ENCODE assay signal across 17 mouse cellular contexts in genomic region chr9:109100307-109100928, GRCm38 (mm10). TPM values are rescaled to one million over a fixed set of nuclear protein-coding genes. Genes with fewer than 3 reads are reported as not detected.
DNase-seq lines count a peak whose midpoint lies in the region; ATAC-seq lines count a peak whose summit lies in the region.
"Had no signal": no experiment of that assay in that cellular context is flagged by ENCODE, and none has a peak within 500 bp of the region (broad histone marks: within the 10 kb centered on the region; RNA-seq: fewer than 3 reads in every experiment).

No protein-coding gene starts in this region.

- H3K36me3 ChIP-seq in kidney, embryonic 14.5 days (ENCODE audit: control insufficient read depth, insufficient read depth, low read length) = peaks cover 47% of the 10 kb centered on the region
- H3K36me3 ChIP-seq in neural tube, embryonic 11.5 days (ENCODE audit: control insufficient read depth, insufficient read depth, low read length) = peaks cover 17% of the 10 kb centered on the region
- H3K36me3 ChIP-seq in neural tube, embryonic 15.5 days = peaks cover 16% of the 10 kb centered on the region

- 0 out of 2 replicates have a peak overlapping the region, but pooled peaks have one; percentile 2 for H3K9ac ChIP-seq in kidney, embryonic 14.5 days (ENCODE audit: low read depth, low read length)
- H3K9ac ChIP-seq in neural tube, embryonic 11.5 days (ENCODE audit: low read length) = peak overlapping the region; percentile 14; the same call in 1 of the 2 replicates
- H3K9ac ChIP-seq in neural tube, embryonic 15.5 days (replicated peaks) = no peak overlapping the region
- H3K9ac ChIP-seq: embryonic facial prominence, embryonic 13.5 days; forebrain, postnatal 0 days; liver, embryonic 12.5 days had no signal

- no peak overlapping the region for H3K27ac ChIP-seq in kidney, embryonic 14.5 days (ENCODE audit: low read depth, low read length)
- H3K27ac ChIP-seq in neural tube, embryonic 11.5 days (ENCODE audit: low read depth, low read length) = no peak overlapping the region
- H3K27ac ChIP-seq in neural tube, embryonic 15.5 days (replicated peaks) = no peak overlapping the region
- H3K27ac ChIP-seq: embryonic facial prominence, embryonic 13.5 days; hindbrain, embryonic 10.5 days; liver, embryonic 12.5 days had no signal

- no peaks in the 10 kb centered on the region for H3K27me3 ChIP-seq in kidney, embryonic 14.5 days (ENCODE audit: control insufficient read depth, insufficient read depth, low read length)
- no peaks in the 10 kb centered on the region for H3K27me3 ChIP-seq in neural tube, embryonic 11.5 days (ENCODE audit: control insufficient read depth, insufficient read depth, low read length)
- no peaks in the 10 kb centered on the region for H3K27me3 ChIP-seq in neural tube, embryonic 15.5 days (replicated peaks)
- H3K27me3 ChIP-seq: embryonic facial prominence, embryonic 13.5 days had no signal

- intact Hi-C loops in heart, postnatal 36 days (cut with DNase I) = no loop called here

- no peak overlapping the region for H3K4me2 ChIP-seq in kidney, embryonic 14.5 days (replicated peaks; ENCODE audit: low read depth, low read length)
- H3K4me2 ChIP-seq in neural tube, embryonic 11.5 days (ENCODE audit: low read depth) = no peak overlapping the region
- H3K4me2 ChIP-seq in neural tube, embryonic 15.5 days = no peak overlapping the region
- H3K4me2 ChIP-seq: embryonic facial prominence, embryonic 13.5 days; liver, embryonic 12.5 days had no signal

- no peak overlapping the region for H3K4me3 ChIP-seq in kidney, embryonic 14.5 days (ENCODE audit: low read length)
- H3K4me3 ChIP-seq in neural tube, embryonic 11.5 days (ENCODE audit: low read depth, low read length) = no peak overlapping the region
- no peak overlapping the region for H3K4me3 ChIP-seq in neural tube, embryonic 15.5 days (replicated peaks)
- H3K4me3 ChIP-seq: embryonic facial prominence, embryonic 13.5 days; liver, embryonic 12.5 days; megakaryocyte, embryonic 14.5 days had no signal

- no peak for ATAC-seq in kidney, embryonic 14.5 days (ENCODE audit: low FRiP score, low TSS enrichment)
- ATAC-seq in neural tube, embryonic 11.5 days (ENCODE audit: insufficient read depth, low FRiP score, low TSS enrichment) = no peak
- ATAC-seq in neural tube, embryonic 15.5 days (ENCODE audit: low FRiP score) = no peak
- peak; percentile 60 for ATAC-seq in granulocyte monocyte progenitor cell, adult 5-6 weeks (replicated peaks; ENCODE audit: poor library complexity, severe bottlenecking)
- ATAC-seq: forebrain, postnatal 0 days; inflammation-experienced regulatory T-cells, adult 6 months; liver, embryonic 12.5 days had no signal

- no peaks in the 10 kb centered on the region for H3K9me3 ChIP-seq in kidney, embryonic 14.5 days (ENCODE audit: control insufficient read depth, low read length)
- no peaks in the 10 kb centered on the region for H3K9me3 ChIP-seq in neural tube, embryonic 11.5 days (ENCODE audit: control insufficient read depth, low read length)
- H3K9me3 ChIP-seq in neural tube, embryonic 15.5 days (replicated peaks) = no peaks in the 10 kb centered on the region
- H3K9me3 ChIP-seq: embryonic facial prominence, embryonic 13.5 days; hindbrain, embryonic 10.5 days; liver, embryonic 12.5 days; megakaryocyte, embryonic 14.5 days had no signal

- H3K4me1 ChIP-seq in kidney, embryonic 14.5 days (ENCODE audit: control insufficient read depth, insufficient read depth, low read length) = peaks cover 50% of the 10 kb centered on the region
- peaks cover 23% of the 10 kb centered on the region for H3K4me1 ChIP-seq in neural tube, embryonic 11.5 days (ENCODE audit: control insufficient read depth, insufficient read depth, low read length)
- H3K4me1 ChIP-seq in neural tube, embryonic 15.5 days = peaks cover 73% of the 10 kb centered on the region

- DNase-seq in heart, adult 11 months = peak; percentile 91
- no peak for DNase-seq in heart, postnatal 36 days
- DNase-seq in kidney, postnatal 4 days = no peak
- DNase-seq in neural tube, embryonic 11.5 days (ENCODE audit: low spot score) = no peak
- no peak for DNase-seq in liver
- DNase-seq: adrenal gland, postnatal 10 days; cerebellum, adult 2 months; forebrain, postnatal 0 days; kidney, postnatal 25 days had no signal

- 88% methylated on average over 20 of the region's 20 CpGs for WGBS in kidney, embryonic 14.5 days
- WGBS in neural tube, embryonic 11.5 days = 80% methylated on average over 20 of the region's 20 CpGs
- whole genome bisulfite sequencing in neural tube, embryonic 15.5 days = 85% methylated on average over 20 of the region's 20 CpGs

RNA-seq across cellular contexts. Expression of gene Plxnb1, which starts 5.2 kb away (rescaled TPM):
- 10 to 100 TPM; 16.4 to 19.1 TPM for total RNA-seq in heart, postnatal 36 days (2021)
- polyA plus RNA-seq in kidney, embryonic 14.5 days (2014; fragmentation: Nextera tagmentation; extraction: Ambion mirVana) = 10.5 and 17.0 TPM in 2 replicates
- polyA plus RNA-seq in neural tube, embryonic 11.5 days (2014; fragmentation: Nextera tagmentation; extraction: Ambion mirVana) = 18.3 and 19.1 TPM in 2 replicates
- polyA plus RNA-seq in neural tube, embryonic 15.5 days (2015; fragmentation: Nextera tagmentation; extraction: Ambion mirVana) = 11.6 and 13.7 TPM in 2 replicates
- not detected in 2 replicates for total RNA-seq in granulocyte monocyte progenitor cell, adult 5-6 weeks (2014; fragmentation: Nextera tagmentation)
- total RNA-seq in granulocyte monocyte progenitor cell, adult 5-6 weeks (2017) = not detected in 2 replicates

RNA-seq across cellular contexts. Expression of gene Tma7, which starts 18.0 kb away (rescaled TPM):
- 100 to 1,000 TPM; 241 to 249 TPM for total RNA-seq in heart, postnatal 36 days (2021)
- 687 and 868 TPM in 2 replicates for polyA plus RNA-seq in kidney, embryonic 14.5 days (2014; fragmentation: Nextera tagmentation; extraction: Ambion mirVana)
- 719 and 756 TPM in 2 replicates for polyA plus RNA-seq in neural tube, embryonic 11.5 days (2014; fragmentation: Nextera tagmentation; extraction: Ambion mirVana)
- 678 and 752 TPM in 2 replicates for polyA plus RNA-seq in neural tube, embryonic 15.5 days (2015; fragmentation: Nextera tagmentation; extraction: Ambion mirVana)
- 391 and 511 TPM in 2 replicates for total RNA-seq in granulocyte monocyte progenitor cell, adult 5-6 weeks (2014; fragmentation: Nextera tagmentation)
- total RNA-seq in granulocyte monocyte progenitor cell, adult 5-6 weeks (2017) = 153 and 178 TPM in 2 replicates

RNA-seq across cellular contexts. Expression of gene Ccdc51, which starts 18.1 kb away (rescaled TPM):
- 10 to 100 TPM; 11.7 to 12.2 TPM for total RNA-seq in heart, postnatal 36 days (2021)
- 13.5 and 14.7 TPM in 2 replicates for polyA plus RNA-seq in kidney, embryonic 14.5 days (2014; fragmentation: Nextera tagmentation; extraction: Ambion mirVana)
- polyA plus RNA-seq in neural tube, embryonic 11.5 days (2014; fragmentation: Nextera tagmentation; extraction: Ambion mirVana) = 13.4 and 15.1 TPM in 2 replicates
- polyA plus RNA-seq in neural tube, embryonic 15.5 days (2015; fragmentation: Nextera tagmentation; extraction: Ambion mirVana) = 12.2 and 13.7 TPM in 2 replicates
- 8.3 and 9.6 TPM in 2 replicates for total RNA-seq in granulocyte monocyte progenitor cell, adult 5-6 weeks (2014; fragmentation: Nextera tagmentation)
- 11.6 and 18.0 TPM in 2 replicates for total RNA-seq in granulocyte monocyte progenitor cell, adult 5-6 weeks (2017)

RNA-seq across cellular contexts. Expression of gene Atrip, which starts 26.5 kb away (rescaled TPM):
- 1 to 10 TPM; 8.0 to 8.2 TPM for total RNA-seq in heart, postnatal 36 days (2021)
- 20.5 and 30.7 TPM in 2 replicates for polyA plus RNA-seq in kidney, embryonic 14.5 days (2014; fragmentation: Nextera tagmentation; extraction: Ambion mirVana)
- 25.3 and 26.4 TPM in 2 replicates for polyA plus RNA-seq in neural tube, embryonic 11.5 days (2014; fragmentation: Nextera tagmentation; extraction: Ambion mirVana)
- polyA plus RNA-seq in neural tube, embryonic 15.5 days (2015; fragmentation: Nextera tagmentation; extraction: Ambion mirVana) = 32.8 TPM in 2 replicates
- 13.5 and 26.7 TPM in 2 replicates for total RNA-seq in granulocyte monocyte progenitor cell, adult 5-6 weeks (2014; fragmentation: Nextera tagmentation)
- total RNA-seq in granulocyte monocyte progenitor cell, adult 5-6 weeks (2017) = 22.2 and 30.6 TPM in 2 replicates

RNA-seq across cellular contexts. Expression of gene Trex1, which starts 40.9 kb away (rescaled TPM):
- 10 to 100 TPM; 14.0 to 14.7 TPM for total RNA-seq in heart, postnatal 36 days (2021)
- 12.6 and 13.3 TPM in 2 replicates for polyA plus RNA-seq in kidney, embryonic 14.5 days (2014; fragmentation: Nextera tagmentation; extraction: Ambion mirVana)
- polyA plus RNA-seq in neural tube, embryonic 11.5 days (2014; fragmentation: Nextera tagmentation; extraction: Ambion mirVana) = 6.9 and 7.8 TPM in 2 replicates
- 13.9 and 15.6 TPM in 2 replicates for polyA plus RNA-seq in neural tube, embryonic 15.5 days (2015; fragmentation: Nextera tagmentation; extraction: Ambion mirVana)
- total RNA-seq in granulocyte monocyte progenitor cell, adult 5-6 weeks (2014; fragmentation: Nextera tagmentation) = 23.5 and 32.3 TPM in 2 replicates
- 17.1 and 17.8 TPM in 2 replicates for total RNA-seq in granulocyte monocyte progenitor cell, adult 5-6 weeks (2017)
